Mouse (Mus musculus): ENCODE measurements around the gene Setdb2.

DNA sequence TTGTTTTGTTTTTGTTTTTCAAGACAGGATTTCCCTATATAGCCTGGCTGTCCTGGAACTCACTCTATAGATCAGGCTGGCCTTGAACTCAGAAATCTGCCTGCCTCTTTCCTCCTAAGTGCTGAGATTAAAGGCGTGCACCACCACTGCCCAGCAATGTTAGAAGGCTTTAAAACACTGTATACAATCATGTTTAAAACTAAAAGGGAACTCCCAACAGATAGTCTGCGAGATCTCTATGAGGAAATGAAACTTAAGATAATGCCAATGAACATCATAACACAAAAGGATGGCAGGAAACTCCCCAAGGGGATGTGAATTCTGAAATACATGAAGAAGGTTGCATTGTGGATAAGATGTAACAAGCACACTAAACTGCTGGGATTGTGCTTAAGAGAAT, 2.2 kb downstream of the Setdb2 start:
- no peak for TF ChIP-seq CTCF (IDR thresholded peaks at IDR 0.05; ENCODE audit: low read depth, low read length)
- no peak for TF ChIP-seq POLR2AphosphoS5 (IDR thresholded peaks at IDR 0.05; ENCODE audit: insufficient replicate concordance, low read depth, low read length)
- no peak for TF ChIP-seq GATA1 (IDR thresholded peaks at IDR 0.05; ENCODE audit: borderline replicate concordance, low read length)
- no peak for TF ChIP-seq GATA2 (IDR thresholded peaks at IDR 0.05; ENCODE audit: borderline replicate concordance, low read depth, low read length)

All from G1E (cell line).